Mouse (Mus musculus): ENCODE measurements around the gene S1pr3. TPM values are rescaled to one million over a fixed set of nuclear protein-coding genes. Genes with fewer than 3 reads are reported as not detected.

S1pr3 gene
- polyA plus RNA-seq, 1 experiment from 2014 or later = 36.8 TPM

GRCm38 (mm10) chr13:51399562-51399961, 8.9 kb upstream of the S1pr3 start:
- H3K27me3 ChIP-seq (ENCODE audit: control insufficient read depth, insufficient read depth, low read length) = no peaks in the 10 kb centered on the region
- H3K36me3 ChIP-seq (ENCODE audit: control insufficient read depth, insufficient read depth, low read length) = no peaks in the 10 kb centered on the region
- no peak overlapping the region for H3K4me3 ChIP-seq (replicated peaks; ENCODE audit: low read length)
- no peak overlapping the region for H3K9ac ChIP-seq (ENCODE audit: low read length)
- H3K4me1 ChIP-seq (ENCODE audit: control insufficient read depth, insufficient read depth, low read length) = peaks cover 11% of the 10 kb centered on the region; the same call in 1 of the 2 replicates
- 98% methylated on average over 3 of the region's 3 CpGs for WGBS
- no peak overlapping the region for H3K27ac ChIP-seq (ENCODE audit: low read length)
- no peak for ATAC-seq (ENCODE audit: insufficient read depth, low FRiP score)
- H3K4me2 ChIP-seq (ENCODE audit: low read depth, low read length) = no peak overlapping the region
- peaks cover 4% of the 10 kb centered on the region; the same call in 1 of the 2 replicates for H3K9me3 ChIP-seq (replicated peaks; ENCODE audit: control insufficient read depth, low read length)

- Histone ChIP-seq H3K4me3 (replicated peaks; ENCODE audit: low read length) (peak overlapping the region; percentile 41), H3K4me1 (ENCODE audit: control insufficient read depth, insufficient read depth, low read length) (peaks cover 11% of the 10 kb centered on the region; the same call in 1 of the 2 replicates), H3K9ac (ENCODE audit: low read length) (peak overlapping the region; percentile 62), H3K4me2 (ENCODE audit: low read depth, low read length) (peak overlapping the region; percentile 78), H3K27ac (ENCODE audit: low read length) (no peak overlapping the region), H3K36me3 (ENCODE audit: control insufficient read depth, insufficient read depth, low read length) (no peaks in the 10 kb centered on the region), H3K27me3 (ENCODE audit: control insufficient read depth, insufficient read depth, low read length) (no peaks in the 10 kb centered on the region), H3K9me3 (replicated peaks; ENCODE audit: control insufficient read depth, low read length) (peaks cover 1% of the 10 kb centered on the region; the same call in 1 of the 2 replicates)
- ATAC-seq (ENCODE audit: insufficient read depth, low FRiP score) = peak; percentile 45; the same call in 1 of the 2 replicates
- 27% methylated on average over 14 of the region's 14 CpGs for WGBS
Observed at GRCm38 (mm10) chr13:51400186-51400719, 8.2 kb upstream of the S1pr3 start.

- peak overlapping the region; percentile 41 for H3K4me3 ChIP-seq (replicated peaks; ENCODE audit: low read length)
- no peaks in the 10 kb centered on the region for H3K9me3 ChIP-seq (replicated peaks; ENCODE audit: control insufficient read depth, low read length)
- ATAC-seq (ENCODE audit: insufficient read depth, low FRiP score) = peak; percentile 39; the same call in 1 of the 2 replicates
- WGBS = 4% methylated on average over 20 of the region's 20 CpGs
- H3K4me1 ChIP-seq (ENCODE audit: control insufficient read depth, insufficient read depth, low read length) = peaks cover 11% of the 10 kb centered on the region; the same call in 1 of the 2 replicates
- peak overlapping the region; percentile 62 for H3K9ac ChIP-seq (ENCODE audit: low read length)
- H3K27ac ChIP-seq (ENCODE audit: low read length) = no peak overlapping the region
- H3K36me3 ChIP-seq (ENCODE audit: control insufficient read depth, insufficient read depth, low read length) = no peaks in the 10 kb centered on the region
- peak overlapping the region; percentile 78 for H3K4me2 ChIP-seq (ENCODE audit: low read depth, low read length)
- H3K27me3 ChIP-seq (ENCODE audit: control insufficient read depth, insufficient read depth, low read length) = no peaks in the 10 kb centered on the region
Observed at GRCm38 (mm10) chr13:51400736-51401501, 7.5 kb upstream of the S1pr3 start.

- WGBS = 71% methylated on average over 4 of the region's 4 CpGs
- no peak for ATAC-seq (ENCODE audit: insufficient read depth, low FRiP score)
- no peak overlapping the region for H3K27ac ChIP-seq (ENCODE audit: low read length)
- H3K9ac ChIP-seq (ENCODE audit: low read length) = no peak overlapping the region
- no peaks in the 10 kb centered on the region for H3K9me3 ChIP-seq (replicated peaks; ENCODE audit: control insufficient read depth, low read length)
- H3K4me1 ChIP-seq (ENCODE audit: control insufficient read depth, insufficient read depth, low read length) = peaks cover 22% of the 10 kb centered on the region
- H3K36me3 ChIP-seq (ENCODE audit: control insufficient read depth, insufficient read depth, low read length) = no peaks in the 10 kb centered on the region
- no peak overlapping the region for H3K4me3 ChIP-seq (replicated peaks; ENCODE audit: low read length)
- H3K4me2 ChIP-seq (ENCODE audit: low read depth, low read length) = no peak overlapping the region
- H3K27me3 ChIP-seq (ENCODE audit: control insufficient read depth, insufficient read depth, low read length) = no peaks in the 10 kb centered on the region
Observed at GRCm38 (mm10) chr13:51404566-51404965, 3.9 kb upstream of the S1pr3 start.

GRCm38 (mm10) chr13:51405731-51406320, 2.6 kb upstream of the S1pr3 start:
- no peak for ATAC-seq (ENCODE audit: insufficient read depth, low FRiP score)
- no peak overlapping the region for H3K4me2 ChIP-seq (ENCODE audit: low read depth, low read length)
- H3K9me3 ChIP-seq (replicated peaks; ENCODE audit: control insufficient read depth, low read length) = no peaks in the 10 kb centered on the region
- WGBS = 83% methylated on average over 13 of the region's 13 CpGs
- no peaks in the 10 kb centered on the region for H3K36me3 ChIP-seq (ENCODE audit: control insufficient read depth, insufficient read depth, low read length)
- no peak overlapping the region for H3K27ac ChIP-seq (ENCODE audit: low read length)
- H3K27me3 ChIP-seq (ENCODE audit: control insufficient read depth, insufficient read depth, low read length) = no peaks in the 10 kb centered on the region
- no peak overlapping the region for H3K9ac ChIP-seq (ENCODE audit: low read length)
- H3K4me1 ChIP-seq (ENCODE audit: control insufficient read depth, insufficient read depth, low read length) = peaks cover 16% of the 10 kb centered on the region
- no peak overlapping the region for H3K4me3 ChIP-seq (replicated peaks; ENCODE audit: low read length)

GRCm38 (mm10) chr13:51407541-51408217, 760 bp upstream of the S1pr3 start:
- Histone ChIP-seq H3K9ac (ENCODE audit: low read length) (0 out of 2 replicates have a peak overlapping the region, but pooled peaks have one; percentile 76), H3K4me1 (ENCODE audit: control insufficient read depth, insufficient read depth, low read length) (peaks cover 13% of the 10 kb centered on the region), H3K4me3 (replicated peaks; ENCODE audit: low read length) (peak overlapping the region; percentile 57), H3K27ac (ENCODE audit: low read length) (peak overlapping the region; percentile 43), H3K36me3 (ENCODE audit: control insufficient read depth, insufficient read depth, low read length) (no peaks in the 10 kb centered on the region), H3K4me2 (ENCODE audit: low read depth, low read length) (peak overlapping the region; percentile 59), H3K27me3 (ENCODE audit: control insufficient read depth, insufficient read depth, low read length) (no peaks in the 10 kb centered on the region), H3K9me3 (replicated peaks; ENCODE audit: control insufficient read depth, low read length) (no peaks in the 10 kb centered on the region)
- 33% methylated on average over 13 of the region's 13 CpGs for WGBS
- ATAC-seq (ENCODE audit: insufficient read depth, low FRiP score) = 0 out of 2 replicates have a peak, but pooled peaks have one; percentile 14

- WGBS = 53% methylated on average over 6 of the region's 6 CpGs
- peak overlapping the region; percentile 59 for H3K4me2 ChIP-seq (ENCODE audit: low read depth, low read length)
- peak overlapping the region; percentile 53 for H3K9ac ChIP-seq (ENCODE audit: low read length)
- ATAC-seq (ENCODE audit: insufficient read depth, low FRiP score) = no peak
- H3K4me1 ChIP-seq (ENCODE audit: control insufficient read depth, insufficient read depth, low read length) = peaks cover 11% of the 10 kb centered on the region
- peak overlapping the region; percentile 66; the same call in 1 of the 2 replicates for H3K27ac ChIP-seq (ENCODE audit: low read length)
- peak overlapping the region; percentile 57 for H3K4me3 ChIP-seq (replicated peaks; ENCODE audit: low read length)
- 0 out of 2 replicates have a peak, but pooled peaks cover 2% of the 10 kb centered on the region for H3K9me3 ChIP-seq (replicated peaks; ENCODE audit: control insufficient read depth, low read length)
- H3K27me3 ChIP-seq (ENCODE audit: control insufficient read depth, insufficient read depth, low read length) = no peaks in the 10 kb centered on the region
- H3K36me3 ChIP-seq (ENCODE audit: control insufficient read depth, insufficient read depth, low read length) = peaks cover 2% of the 10 kb centered on the region; the same call in 1 of the 2 replicates
Observed at GRCm38 (mm10) chr13:51409936-51410481, 1.6 kb downstream of the S1pr3 start.

- peak overlapping the region; percentile 53 for H3K9ac ChIP-seq (ENCODE audit: low read length)
- ATAC-seq (ENCODE audit: insufficient read depth, low FRiP score) = no peak
- WGBS = 47% methylated on average over 9 of the region's 9 CpGs
- peaks cover 4% of the 10 kb centered on the region; the same call in 1 of the 2 replicates for H3K36me3 ChIP-seq (ENCODE audit: control insufficient read depth, insufficient read depth, low read length)
- H3K9me3 ChIP-seq (replicated peaks; ENCODE audit: control insufficient read depth, low read length) = 0 out of 2 replicates have a peak, but pooled peaks cover 5% of the 10 kb centered on the region
- H3K4me1 ChIP-seq (ENCODE audit: control insufficient read depth, insufficient read depth, low read length) = peaks cover 11% of the 10 kb centered on the region
- H3K27ac ChIP-seq (ENCODE audit: low read length) = peak overlapping the region; percentile 66; the same call in 1 of the 2 replicates
- H3K4me3 ChIP-seq (replicated peaks; ENCODE audit: low read length) = peak overlapping the region; percentile 57
- peak overlapping the region; percentile 59 for H3K4me2 ChIP-seq (ENCODE audit: low read depth, low read length)
- H3K27me3 ChIP-seq (ENCODE audit: control insufficient read depth, insufficient read depth, low read length) = no peaks in the 10 kb centered on the region
Observed at GRCm38 (mm10) chr13:51411243-51411642, 2.8 kb downstream of the S1pr3 start.

All from stomach, embryonic 16.5 days (tissue).